Mouse (Mus musculus): Measurements from ENCODE around the gene Cel. TPM values are rescaled to one million over a fixed set of nuclear protein-coding genes. Genes with fewer than 3 reads are reported as not detected.

The Cel gene
- polyA plus RNA-seq, 1 experiment from 2014 or later = not detected

DNA sequence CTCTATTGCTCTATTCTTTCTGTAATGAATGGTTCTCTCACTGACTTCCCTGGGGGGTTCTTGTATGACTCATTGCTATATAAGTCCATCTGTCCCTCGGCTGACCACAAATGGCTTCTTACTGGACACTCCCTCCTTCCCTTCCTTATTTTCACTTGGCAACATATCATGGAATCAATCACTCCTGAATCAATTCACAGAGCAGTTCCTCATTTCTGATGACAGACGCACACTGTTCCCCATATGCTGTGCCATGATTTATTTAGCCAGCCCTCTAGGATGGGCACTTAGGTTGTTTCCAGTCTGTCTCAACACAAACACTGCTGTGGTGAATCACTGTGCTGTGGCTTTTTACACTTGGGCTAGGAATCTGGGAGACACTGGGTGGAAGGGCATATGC is 28.3 kb upstream of the Cel start:
- H3K4me1 ChIP-seq (ENCODE audit: control insufficient read depth, insufficient read depth, low read length) = no peaks in the 10 kb centered on the region
- no peak overlapping the region for H3K9ac ChIP-seq (replicated peaks; ENCODE audit: low read length)
- 77% methylated on average over 2 of the region's 2 CpGs for WGBS
- no peaks in the 10 kb centered on the region for H3K36me3 ChIP-seq (ENCODE audit: control insufficient read depth, insufficient read depth, low read length)
- no peak for DNase-seq
- no peak for ATAC-seq (ENCODE audit: low FRiP score, low TSS enrichment)
- no peaks in the 10 kb centered on the region for H3K9me3 ChIP-seq (ENCODE audit: control insufficient read depth, low read length)
- no peak overlapping the region for H3K4me3 ChIP-seq (replicated peaks; ENCODE audit: low read depth, low read length)
- H3K4me2 ChIP-seq (ENCODE audit: low read length) = no peak overlapping the region
- no peak overlapping the region for H3K27ac ChIP-seq (replicated peaks; ENCODE audit: low read depth, low read length)
- H3K27me3 ChIP-seq (ENCODE audit: control insufficient read depth, insufficient read depth, low read length) = no peaks in the 10 kb centered on the region; the same call in 1 of the 2 replicates

DNA sequence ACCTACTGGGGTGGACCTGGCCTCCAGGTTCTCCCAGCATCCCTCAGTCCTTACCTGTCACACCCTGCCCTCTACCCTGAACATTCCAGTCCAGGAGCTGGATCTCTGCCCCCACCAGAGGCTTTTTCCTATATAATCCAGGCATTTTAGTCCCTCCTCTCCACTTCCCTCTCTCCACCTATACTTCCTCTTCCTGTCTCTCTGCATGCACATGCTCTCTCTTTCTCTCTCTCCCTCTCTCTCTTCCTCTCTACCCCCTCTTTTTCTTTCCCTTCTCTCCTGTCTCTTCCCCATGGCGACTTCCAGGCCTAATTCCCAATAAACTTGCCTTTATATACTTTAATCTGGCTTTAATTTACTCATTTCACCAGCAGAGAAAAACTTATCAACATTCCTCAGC is 25.4 kb upstream of the Cel start:
- no peaks in the 10 kb centered on the region for H3K36me3 ChIP-seq (ENCODE audit: control insufficient read depth, insufficient read depth, low read length)
- H3K4me1 ChIP-seq (ENCODE audit: control insufficient read depth, insufficient read depth, low read length) = peaks cover under 1% of the 10 kb centered on the region; the same call in 1 of the 2 replicates
- H3K27ac ChIP-seq (replicated peaks; ENCODE audit: low read depth, low read length) = no peak overlapping the region
- no peak overlapping the region for H3K9ac ChIP-seq (replicated peaks; ENCODE audit: low read length)
- 46% methylated on average over 1 of the region's 1 CpGs for WGBS
- H3K9me3 ChIP-seq (ENCODE audit: control insufficient read depth, low read length) = no peaks in the 10 kb centered on the region
- no peak for DNase-seq
- no peak overlapping the region for H3K4me2 ChIP-seq (ENCODE audit: low read length)
- no peak for ATAC-seq (ENCODE audit: low FRiP score, low TSS enrichment)
- H3K27me3 ChIP-seq (ENCODE audit: control insufficient read depth, insufficient read depth, low read length) = no peaks in the 10 kb centered on the region; the same call in 1 of the 2 replicates
- no peak overlapping the region for H3K4me3 ChIP-seq (replicated peaks; ENCODE audit: low read depth, low read length)

DNA sequence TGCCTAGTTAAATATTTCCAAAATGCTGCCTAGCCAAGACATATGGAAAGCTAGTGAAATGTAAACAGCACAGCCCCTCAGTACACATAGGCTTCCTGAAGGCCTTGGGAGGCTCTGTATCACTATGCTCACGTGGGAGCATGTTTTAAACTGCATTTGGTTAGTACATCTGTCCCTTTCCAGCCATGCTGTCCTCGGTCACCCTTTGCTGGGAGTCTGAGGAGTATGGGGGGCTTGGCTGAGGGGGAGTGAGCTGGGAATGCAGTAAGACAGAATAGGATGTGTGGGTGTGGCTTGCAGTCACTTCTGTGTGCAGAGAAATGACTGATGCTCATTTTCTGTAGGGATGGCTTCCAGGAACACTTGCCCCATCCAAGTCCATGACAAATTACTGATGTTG is 22.5 kb upstream of the Cel start:
- H3K27ac ChIP-seq (replicated peaks; ENCODE audit: low read depth, low read length) = no peak overlapping the region
- no peaks in the 10 kb centered on the region for H3K9me3 ChIP-seq (ENCODE audit: control insufficient read depth, low read length)
- no peak overlapping the region for H3K9ac ChIP-seq (replicated peaks; ENCODE audit: low read length)
- 46% methylated on average over 2 of the region's 2 CpGs for WGBS
- peaks cover 15% of the 10 kb centered on the region; the same call in 1 of the 2 replicates for H3K4me1 ChIP-seq (ENCODE audit: control insufficient read depth, insufficient read depth, low read length)
- H3K4me3 ChIP-seq (replicated peaks; ENCODE audit: low read depth, low read length) = no peak overlapping the region
- no peak for DNase-seq
- H3K4me2 ChIP-seq (ENCODE audit: low read length) = no peak overlapping the region
- H3K27me3 ChIP-seq (ENCODE audit: control insufficient read depth, insufficient read depth, low read length) = no peaks in the 10 kb centered on the region; the same call in 1 of the 2 replicates
- no peaks in the 10 kb centered on the region; the same call in 1 of the 2 replicates for H3K36me3 ChIP-seq (ENCODE audit: control insufficient read depth, insufficient read depth, low read length)
- ATAC-seq (ENCODE audit: low FRiP score, low TSS enrichment) = no peak

- 20% methylated on average over 6 of the region's 6 CpGs for WGBS
- no peak overlapping the region for H3K27ac ChIP-seq (replicated peaks; ENCODE audit: low read depth, low read length)
- H3K9me3 ChIP-seq (ENCODE audit: control insufficient read depth, low read length) = no peaks in the 10 kb centered on the region
Measured at GRCm38 (mm10) chr2:28585043-28585571, 21.9 kb upstream of the Cel start.

GRCm38 (mm10) chr2:28583651-28584050 is 20.4 kb upstream of the Cel start, which contains the start of gene Gtf3c5:
Gtf3c5 (minus strand) TSS chr2:28583751.
- WGBS = 72% methylated on average over 9 of the region's 9 CpGs
- Histone ChIP-seq H3K36me3 (ENCODE audit: control insufficient read depth, insufficient read depth, low read length) (peaks cover 10% of the 10 kb centered on the region), H3K4me2 (ENCODE audit: low read length) (peak within 1 kb of the TSS; percentile 72), H3K27ac (replicated peaks; ENCODE audit: low read depth, low read length) (peak within 1 kb of the TSS; percentile 95), H3K27me3 (ENCODE audit: control insufficient read depth, insufficient read depth, low read length) (no peaks in the 10 kb centered on the region; the same call in 1 of the 2 replicates), H3K4me1 (ENCODE audit: control insufficient read depth, insufficient read depth, low read length) (peaks cover 15% of the 10 kb centered on the region; the same call in 1 of the 2 replicates), H3K9me3 (ENCODE audit: control insufficient read depth, low read length) (no peaks in the 10 kb centered on the region), H3K9ac (replicated peaks; ENCODE audit: low read length) (peak within 1 kb of the TSS; percentile 67), H3K4me3 (replicated peaks; ENCODE audit: low read depth, low read length) (peak within 1 kb of the TSS; percentile 63)
- DNase-seq (no peak), ATAC-seq (ENCODE audit: low FRiP score, low TSS enrichment) (no peak)

More at GRCm38 (mm10) chr2:28585043-28585571, 21.9 kb upstream of the Cel start:
- Histone ChIP-seq H3K4me3 (replicated peaks; ENCODE audit: low read depth, low read length) (no peak overlapping the region), H3K9ac (replicated peaks; ENCODE audit: low read length) (no peak overlapping the region), H3K4me1 (ENCODE audit: control insufficient read depth, insufficient read depth, low read length) (peaks cover 15% of the 10 kb centered on the region; the same call in 1 of the 2 replicates), H3K36me3 (ENCODE audit: control insufficient read depth, insufficient read depth, low read length) (no peaks in the 10 kb centered on the region; the same call in 1 of the 2 replicates), H3K27me3 (ENCODE audit: control insufficient read depth, insufficient read depth, low read length) (no peaks in the 10 kb centered on the region; the same call in 1 of the 2 replicates), H3K4me2 (ENCODE audit: low read length) (no peak overlapping the region)
- ATAC-seq (ENCODE audit: low FRiP score, low TSS enrichment) (no peak), DNase-seq (peak; percentile 93)

DNA sequence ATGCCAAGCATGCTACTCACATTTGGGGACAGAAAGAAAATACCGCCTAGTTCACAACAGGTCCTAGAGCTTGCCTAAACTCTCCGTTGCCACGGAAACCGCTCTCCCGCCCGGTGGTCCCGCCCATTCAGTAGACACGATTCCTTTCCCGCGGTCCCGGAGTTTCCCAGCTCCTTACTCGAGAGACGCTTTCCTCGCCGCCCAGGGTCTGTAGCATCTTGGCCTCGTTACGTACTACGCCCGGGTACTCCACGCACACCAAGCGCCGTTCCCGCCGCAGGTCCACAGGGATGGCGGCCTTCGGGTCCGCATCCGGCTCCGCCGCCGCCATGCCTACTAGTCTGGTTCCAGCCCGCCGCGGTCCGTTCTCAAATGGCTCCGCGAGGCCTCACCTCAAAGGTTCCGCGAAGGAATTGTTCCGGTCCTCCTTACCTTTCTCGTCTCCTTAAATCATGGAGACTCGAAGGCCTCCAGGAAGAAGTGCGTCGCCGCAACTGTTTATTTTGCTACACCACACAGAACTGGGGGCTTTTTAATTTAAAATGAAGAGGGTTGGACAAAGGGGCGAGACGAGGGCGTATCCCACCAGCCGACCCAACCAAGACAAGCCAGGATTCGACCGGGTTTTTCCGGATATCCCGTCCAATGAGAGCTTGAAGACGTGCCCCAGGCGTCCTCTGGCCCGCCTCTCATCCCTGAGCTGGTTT is 19.6 kb upstream of the Cel start:
- WGBS = under 1% methylated on average over 56 of the region's 56 CpGs
- Histone ChIP-seq H3K27ac (replicated peaks; ENCODE audit: low read depth, low read length) (peak overlapping the region; percentile 95), H3K4me2 (ENCODE audit: low read length) (peak overlapping the region; percentile 72), H3K4me3 (replicated peaks; ENCODE audit: low read depth, low read length) (peak overlapping the region; percentile 63), H3K36me3 (ENCODE audit: control insufficient read depth, insufficient read depth, low read length) (peaks cover 18% of the 10 kb centered on the region), H3K9ac (replicated peaks; ENCODE audit: low read length) (peak overlapping the region; percentile 67), H3K9me3 (ENCODE audit: control insufficient read depth, low read length) (no peaks in the 10 kb centered on the region), H3K4me1 (ENCODE audit: control insufficient read depth, insufficient read depth, low read length) (peaks cover 15% of the 10 kb centered on the region; the same call in 1 of the 2 replicates), H3K27me3 (ENCODE audit: control insufficient read depth, insufficient read depth, low read length) (no peaks in the 10 kb centered on the region)
- ATAC-seq (ENCODE audit: low FRiP score, low TSS enrichment) (peak; percentile 93), DNase-seq (peak; percentile 94)

DNA sequence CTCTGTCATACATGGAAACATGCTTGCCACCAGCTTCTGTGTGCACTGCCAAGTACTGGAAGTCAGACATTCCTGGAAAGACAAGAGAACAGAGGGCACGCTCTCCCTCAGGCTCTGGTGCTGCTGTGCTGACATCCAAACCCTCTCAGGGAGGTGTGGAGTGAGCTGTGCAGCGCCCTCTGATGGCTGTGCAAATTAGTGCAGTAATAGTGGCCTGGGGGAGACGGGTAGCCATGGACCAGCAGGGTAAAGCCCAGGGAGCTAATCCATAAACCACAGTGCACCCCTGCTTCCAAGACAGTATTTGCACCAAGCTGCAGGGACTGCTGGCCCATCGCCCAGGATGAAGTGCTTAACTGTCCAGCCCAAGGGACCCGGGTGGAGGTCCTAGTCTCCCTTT is 14.8 kb upstream of the Cel start:
- Histone ChIP-seq H3K9ac (replicated peaks; ENCODE audit: low read length) (no peak overlapping the region), H3K4me1 (ENCODE audit: control insufficient read depth, insufficient read depth, low read length) (peaks cover 10% of the 10 kb centered on the region; the same call in 1 of the 2 replicates), H3K27me3 (ENCODE audit: control insufficient read depth, insufficient read depth, low read length) (no peaks in the 10 kb centered on the region), H3K27ac (replicated peaks; ENCODE audit: low read depth, low read length) (no peak overlapping the region), H3K4me3 (replicated peaks; ENCODE audit: low read depth, low read length) (no peak overlapping the region), H3K9me3 (ENCODE audit: control insufficient read depth, low read length) (no peaks in the 10 kb centered on the region), H3K36me3 (ENCODE audit: control insufficient read depth, insufficient read depth, low read length) (peaks cover 64% of the 10 kb centered on the region), H3K4me2 (ENCODE audit: low read length) (no peak overlapping the region)
- DNase-seq (no peak), ATAC-seq (ENCODE audit: low FRiP score, low TSS enrichment) (no peak)
- whole genome bisulfite sequencing = 66% methylated on average over 5 of the region's 5 CpGs

GRCm38 (mm10) chr2:28576815-28577214 is 13.6 kb upstream of the Cel start:
- no peaks in the 10 kb centered on the region for H3K9me3 ChIP-seq (ENCODE audit: control insufficient read depth, low read length)
- H3K27ac ChIP-seq (replicated peaks; ENCODE audit: low read depth, low read length) = no peak overlapping the region
- no peak overlapping the region for H3K4me2 ChIP-seq (ENCODE audit: low read length)
- peaks cover 8% of the 10 kb centered on the region; the same call in 1 of the 2 replicates for H3K4me1 ChIP-seq (ENCODE audit: control insufficient read depth, insufficient read depth, low read length)
- 92% methylated on average over 3 of the region's 3 CpGs for WGBS
- DNase-seq = no peak
- no peak for ATAC-seq (ENCODE audit: low FRiP score, low TSS enrichment)
- H3K27me3 ChIP-seq (ENCODE audit: control insufficient read depth, insufficient read depth, low read length) = no peaks in the 10 kb centered on the region
- no peak overlapping the region for H3K9ac ChIP-seq (replicated peaks; ENCODE audit: low read length)
- peaks cover 76% of the 10 kb centered on the region for H3K36me3 ChIP-seq (ENCODE audit: control insufficient read depth, insufficient read depth, low read length)
- H3K4me3 ChIP-seq (replicated peaks; ENCODE audit: low read depth, low read length) = no peak overlapping the region

Data from midbrain, embryonic 14.5 days (tissue).